Mouse (Mus musculus): Measurements from ENCODE around the gene Eftud2.

The Eftud2 gene

GRCm38 (mm10) chr11:102880585-102881313, at the start of gene Eftud2, which contains the start of gene Ccdc103:
Gene Eftud2, minus strand, starts transcription at chr11:102880985.
Gene Ccdc103, plus strand, starts transcription at chr11:102881204.
- DNase-seq, result peak; percentile 80 to 88

DNA sequence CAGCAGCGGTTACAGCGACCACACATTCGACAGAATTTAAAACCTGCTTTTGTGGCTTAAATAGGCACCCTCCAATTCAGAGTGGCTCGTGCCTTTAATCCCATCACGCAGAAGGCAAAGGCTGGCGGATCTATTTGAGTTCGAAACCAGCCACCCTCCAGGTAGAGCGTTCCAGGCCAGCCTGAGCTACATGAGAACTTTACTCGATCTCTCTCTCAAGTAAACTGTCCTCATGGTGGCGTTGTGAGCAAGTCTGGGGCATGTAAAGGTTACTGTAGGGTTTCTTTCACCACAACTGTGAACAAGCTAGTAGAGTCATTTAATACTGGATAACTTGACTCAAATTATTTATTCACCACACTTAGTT, 44.5 kb upstream of the Eftud2 start:
- no peak for DNase-seq

GRCm38 (mm10) chr11:102924557-102925350, 44.0 kb upstream of the Eftud2 start, which contains the start of gene Kif18b:
Gene Kif18b, minus strand, starts transcription at chr11:102925124.
- DNase-seq, result peak; percentile 89 to 93

DNA sequence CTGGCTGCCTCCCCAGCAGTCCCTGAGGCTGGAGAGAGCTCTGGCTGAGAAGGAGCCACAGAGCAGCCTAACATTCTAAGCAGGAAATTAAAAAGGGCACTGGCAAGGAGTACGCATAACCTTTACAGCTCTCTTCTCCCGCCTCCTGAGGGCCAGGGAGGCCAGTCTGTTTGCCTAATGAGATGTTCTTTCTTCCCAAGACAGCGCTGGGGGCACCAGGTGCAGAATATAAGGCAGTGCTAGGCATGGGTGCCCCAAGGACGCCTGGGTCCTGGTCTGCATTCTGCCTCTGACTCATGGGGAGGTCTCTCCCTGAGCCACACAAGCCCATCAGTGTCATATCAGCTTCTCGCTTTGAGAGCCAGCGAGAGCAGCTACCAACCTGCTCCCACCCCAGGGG, 40.7 kb upstream of the Eftud2 start:
- DNase-seq, result no peak

DNA sequence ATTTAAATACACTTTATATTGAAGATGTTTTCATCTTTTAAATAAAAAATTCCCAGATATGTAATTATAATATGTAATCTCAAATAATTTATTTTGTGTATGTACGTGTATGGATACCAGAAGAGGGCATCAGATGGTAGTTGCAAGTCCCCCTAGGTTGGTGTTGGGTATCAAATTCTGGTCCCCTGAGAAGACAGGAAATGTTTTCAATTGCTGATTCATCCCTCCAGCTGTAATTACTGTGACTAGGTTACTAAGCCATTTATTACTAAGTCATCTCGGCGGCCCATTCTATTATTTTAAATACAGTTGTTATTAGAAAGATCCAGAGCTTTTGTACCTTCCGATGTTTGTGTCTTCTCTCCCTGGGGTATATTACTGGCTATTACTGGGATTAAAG, 37.3 kb upstream of the Eftud2 start:
- no peak for DNase-seq

GRCm38 (mm10) chr11:102915380-102915779, 34.6 kb upstream of the Eftud2 start:
- DNase-seq, result no peak

DNA sequence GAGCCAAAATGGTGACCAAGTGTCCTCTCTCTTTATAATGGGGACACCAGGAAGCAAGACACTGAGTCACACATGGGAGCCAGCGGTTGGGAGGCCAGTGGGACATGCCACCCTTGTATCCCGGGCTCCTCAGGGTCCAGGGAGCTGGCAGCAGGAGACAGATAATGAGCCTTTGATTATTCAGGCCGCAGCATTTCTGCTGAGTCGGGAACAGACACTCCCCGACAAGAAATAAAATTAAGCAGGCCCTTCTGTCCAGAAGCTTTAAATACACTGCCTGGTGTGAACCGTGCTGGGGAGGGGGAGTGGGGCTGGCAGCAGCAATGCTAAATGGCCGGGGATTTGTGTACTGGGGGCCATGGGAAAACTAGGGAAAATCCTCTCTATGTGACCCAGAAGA, 30.6 kb upstream of the Eftud2 start:
- no peak for DNase-seq

GRCm38 (mm10) chr11:102903654-102904053, 22.9 kb upstream of the Eftud2 start:
- no peak for DNase-seq

DNA sequence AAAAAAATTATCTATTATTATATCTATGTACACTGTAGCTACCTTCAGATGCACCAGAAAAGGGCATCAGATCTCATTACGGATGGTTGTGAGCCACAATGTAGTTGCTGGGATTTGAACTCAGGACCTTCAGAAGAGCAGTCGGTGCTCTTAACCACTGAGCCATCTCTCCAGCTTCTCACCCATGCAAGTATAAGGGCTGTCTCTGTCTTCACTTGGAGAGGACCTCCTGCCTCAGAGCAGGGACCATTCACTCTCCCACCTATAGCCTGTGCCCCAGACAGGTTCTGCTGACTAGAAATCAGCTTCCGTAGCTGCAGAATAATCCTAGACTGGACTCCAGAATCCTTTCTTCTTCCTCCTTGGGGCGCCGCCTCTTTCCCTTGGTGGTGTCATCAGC, 21.3 kb upstream of the Eftud2 start:
- no peak for DNase-seq

- DNase-seq, result no peak
Measured at GRCm38 (mm10) chr11:102901199-102901598, 20.4 kb upstream of the Eftud2 start.

- DNase-seq, result peak in 1 of 2 experiments; percentile 18
Measured at GRCm38 (mm10) chr11:102900763-102901162, 20.0 kb upstream of the Eftud2 start, which contains the start of gene Gfap. Gene Gfap, minus strand, starts transcription at chr11:102900912.

- no peak for DNase-seq
Measured at GRCm38 (mm10) chr11:102898408-102898807, 17.6 kb upstream of the Eftud2 start.

GRCm38 (mm10) chr11:102896641-102897040, 15.9 kb upstream of the Eftud2 start:
- DNase-seq, result no peak

- no peak for DNase-seq
Measured at GRCm38 (mm10) chr11:102895779-102896178, 15.0 kb upstream of the Eftud2 start.

DNA sequence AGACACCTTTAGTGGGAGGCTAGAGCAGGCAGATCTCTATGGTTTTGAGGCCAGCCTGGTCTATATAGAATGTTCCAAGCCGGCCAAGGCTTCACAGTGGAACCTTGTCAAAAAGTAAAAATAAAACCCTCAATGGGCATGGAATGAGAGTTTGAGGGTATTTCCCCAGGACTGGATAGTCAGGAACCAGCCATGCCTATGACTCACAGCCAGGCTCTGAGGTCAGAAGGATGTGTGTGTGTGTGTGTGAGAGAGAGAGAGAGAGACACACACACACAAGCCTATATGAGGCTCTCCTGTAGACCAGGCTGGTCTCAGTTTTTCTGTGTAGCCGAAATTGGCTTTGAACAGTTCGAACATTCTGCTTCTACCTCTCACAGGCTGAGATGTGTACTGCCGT, 13.9 kb upstream of the Eftud2 start:
- no peak for DNase-seq

- peak; percentile 64 to 65 for DNase-seq
Measured at GRCm38 (mm10) chr11:102893015-102893651, 12.3 kb upstream of the Eftud2 start.

- no peak for DNase-seq
Measured at GRCm38 (mm10) chr11:102890096-102890495, 9.3 kb upstream of the Eftud2 start.

GRCm38 (mm10) chr11:102888135-102888534, 7.3 kb upstream of the Eftud2 start:
- DNase-seq, result no peak

- no peak for DNase-seq
Measured at GRCm38 (mm10) chr11:102887433-102887832, 6.6 kb upstream of the Eftud2 start.

- DNase-seq, result no peak
Measured at GRCm38 (mm10) chr11:102884616-102885219, 3.9 kb upstream of the Eftud2 start, which contains the start of gene Fam187a. Gene Fam187a, plus strand, starts transcription at chr11:102885169.

DNA sequence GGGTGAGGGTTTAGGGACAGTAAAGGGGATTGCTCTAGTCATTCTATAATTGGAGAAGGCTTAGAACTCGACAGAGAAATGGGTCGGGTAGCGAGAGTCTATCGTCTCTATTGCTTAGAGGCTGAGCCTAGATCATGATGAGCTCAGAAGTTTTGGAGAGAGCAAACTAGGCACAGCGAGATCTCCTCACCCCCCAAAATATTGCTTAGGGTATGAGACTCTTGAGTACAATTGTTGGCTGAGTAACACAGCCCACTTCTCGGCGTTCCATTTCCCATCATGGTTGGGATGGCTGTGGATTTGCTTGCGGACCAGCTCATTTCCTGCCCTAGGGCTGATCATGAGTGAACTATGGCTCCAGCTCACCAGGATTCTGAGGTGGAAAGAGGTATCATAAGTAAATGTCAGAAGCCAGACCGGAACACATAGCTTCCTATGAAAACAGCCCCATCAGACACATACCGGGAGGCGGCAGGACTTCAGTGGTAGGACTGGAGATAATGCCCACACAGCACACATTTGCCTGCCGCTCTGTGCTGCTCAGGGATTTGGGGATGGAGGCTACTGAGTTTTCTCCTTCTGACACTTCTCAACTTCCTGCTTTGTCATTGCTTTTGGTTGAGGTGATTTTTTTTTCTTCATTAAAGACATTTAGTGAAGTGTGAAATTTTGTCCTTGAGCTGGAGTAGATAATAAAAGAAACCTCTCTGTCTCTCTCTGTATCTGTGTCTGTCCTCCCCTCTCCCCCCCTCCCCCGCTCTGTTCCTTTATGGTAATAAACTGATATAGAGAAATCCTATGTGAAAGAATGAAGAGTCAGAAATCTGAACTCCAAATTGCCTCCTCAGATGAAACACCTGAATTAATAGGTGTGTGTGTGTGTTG, 771 bp upstream of the Eftud2 start:
- no peak for DNase-seq

GRCm38 (mm10) chr11:102879558-102879957, 1.2 kb downstream of the Eftud2 start:
- DNase-seq, result no peak
